ENCODE assay signal across 18 mouse cellular contexts in the genomic region with DNA sequence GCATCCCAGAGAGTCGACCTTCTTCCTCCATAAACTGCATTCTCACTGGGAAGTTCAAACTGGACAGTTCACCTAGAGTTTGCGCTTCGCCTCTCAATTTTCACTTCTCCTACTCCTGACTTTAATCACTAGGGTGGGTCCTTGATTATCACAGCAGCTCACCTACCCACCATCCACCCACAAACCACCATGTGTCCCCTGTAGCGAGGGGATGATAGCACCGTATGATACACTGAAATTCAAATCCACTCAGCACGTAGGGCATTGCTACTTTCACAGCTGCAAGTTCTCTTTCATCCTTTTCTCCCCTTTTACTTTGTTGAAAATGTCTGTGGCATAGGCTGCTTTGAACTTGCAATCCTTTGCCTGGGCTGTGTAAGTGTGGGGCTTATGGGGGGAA.
"Had no signal": no experiment of that assay in that cellular context is flagged by ENCODE, and none has a peak within 500 bp of the region (broad histone marks: within the 10 kb centered on the region; RNA-seq: fewer than 3 reads in every experiment).

No protein-coding gene starts in this region.

- H3K9ac ChIP-seq: liver, embryonic 15.5 days; liver, postnatal 0 days; lung, embryonic 15.5 days; midbrain, embryonic 13.5 days; midbrain, embryonic 15.5 days; neural tube, embryonic 12.5 days; stomach, embryonic 15.5 days had no signal

- H3K27ac ChIP-seq: liver, embryonic 15.5 days; lung, embryonic 15.5 days; macrophage; midbrain, embryonic 13.5 days; midbrain, embryonic 15.5 days; neural tube, embryonic 12.5 days; stomach, embryonic 15.5 days; stomach, postnatal 0 days had no signal

- ATAC-seq: liver, postnatal 0 days; lung, postnatal 0 days; midbrain, embryonic 13.5 days; midbrain, embryonic 15.5 days had no signal

- H3K36me3 ChIP-seq: liver, embryonic 15.5 days; lung, embryonic 15.5 days; midbrain, embryonic 13.5 days; midbrain, embryonic 15.5 days; neural tube, embryonic 12.5 days; stomach, embryonic 15.5 days had no signal

- H3K9me3 ChIP-seq: liver, embryonic 15.5 days; lung, embryonic 15.5 days; midbrain, embryonic 13.5 days; midbrain, embryonic 15.5 days; neural tube, embryonic 12.5 days; stomach, embryonic 15.5 days had no signal

- H3K27me3 ChIP-seq: liver, embryonic 15.5 days; lung, embryonic 15.5 days; midbrain, embryonic 13.5 days; midbrain, embryonic 15.5 days; neural tube, embryonic 12.5 days; stomach, embryonic 15.5 days had no signal

- H3K4me1 ChIP-seq: liver, embryonic 15.5 days; lung, embryonic 15.5 days; midbrain, embryonic 15.5 days; neural tube, embryonic 12.5 days; stomach, embryonic 15.5 days had no signal

- H3K4me2 ChIP-seq: liver, embryonic 15.5 days; lung, embryonic 15.5 days; midbrain, embryonic 11.5 days; midbrain, embryonic 13.5 days; midbrain, embryonic 15.5 days; neural tube, embryonic 12.5 days; stomach, embryonic 15.5 days had no signal

- H3K4me3 ChIP-seq: liver, embryonic 15.5 days; lung, embryonic 15.5 days; midbrain, embryonic 13.5 days; midbrain, embryonic 15.5 days; neural tube, embryonic 12.5 days; stomach, embryonic 15.5 days had no signal

- DNase-seq: liver, postnatal 0 days; lung, adult 2 months; lung, postnatal 14 days; lung, postnatal 36 days; right cerebral cortex, postnatal 14 days; thymus, adult 2 months; thymus, postnatal 25 days; thymus, postnatal 4 days had no signal
